Mouse (Mus musculus) midbrain, embryonic 15.5 days (tissue): ENCODE measurements around the gene Hbq1b. TPM values are rescaled to one million over a fixed set of nuclear protein-coding genes. Genes with fewer than 3 reads are reported as not detected.
A peak's percentile ranks its signal among the peaks of the same experiment; 100 is the strongest.
"Not testable (repeated sequence)": the region's sequence is repeated elsewhere in the genome, so short reads cannot be mapped to it uniquely, and the experiment has no call there.

ENCODE experiments used
- ATAC-seq: fragments of 200-750 bp; cut with Nextera tagmentation; replicated peaks from 2 replicates; pipeline ENCODE4 v1.8.0; 2017; ENCODE audit warnings: moderate TSS enrichment
- H3K27ac ChIP-seq: fragments of 300-500 bp; sonication (generic); 2 replicates; pipeline ENCODE4 v1.5.1; 2015; ENCODE audit warnings: mild to moderate bottlenecking, inconsistent platforms
- H3K27me3 ChIP-seq: fragments of 300-500 bp; sonication (generic); replicated peaks from 2 replicates; pipeline ENCODE4 v1.6.1; 2015; ENCODE audit warnings: inconsistent platforms
- H3K36me3 ChIP-seq: fragments of 300-500 bp; sonication (generic); replicated peaks from 2 replicates; pipeline ENCODE4 v1.6.1; 2015; ENCODE audit warnings: inconsistent platforms
- H3K4me1 ChIP-seq: fragments of 300-500 bp; sonication (generic); 2 replicates; pipeline ENCODE4 v1.6.1; 2015; ENCODE audit warnings: inconsistent platforms
- H3K4me2 ChIP-seq: fragments of 300-500 bp; sonication (generic); 2 replicates; pipeline ENCODE4 v1.6.1; 2015; ENCODE audit warnings: inconsistent platforms, mild to moderate bottlenecking, moderate library complexity
- H3K4me3 ChIP-seq: fragments of 300-500 bp; sonication (generic); 2 replicates; pipeline ENCODE4 v1.5.1; 2015; ENCODE audit warnings: mild to moderate bottlenecking, inconsistent platforms
- H3K9ac ChIP-seq: fragments of 300-500 bp; sonication (generic); 2 replicates; pipeline ENCODE4 v1.6.1; 2015; ENCODE audit warnings: mild to moderate bottlenecking, inconsistent platforms
- H3K9me3 ChIP-seq: fragments of 300-500 bp; sonication (generic); 2 replicates; pipeline ENCODE4 v1.6.1; 2016; ENCODE audit warnings: inconsistent platforms
- WGBS: fragments of 180-500 bp; shearing (Covaris S2); methylation state at CpG from one replicate; pipeline ENCODE4 v1.1.7; 2015; ENCODE audit warnings: mixed read lengths; 5-methylcytosine and 5-hydroxymethylcytosine counted together
- polyA plus RNA-seq: library from polyadenylated mRNA; unstranded; fragments of >200 nt; fragmentation: Nextera tagmentation; extraction: Ambion mirVana; gene quantifications from 2 replicates; pipeline ENCODE4 v1.2.1, GENCODE M21; 2015

The Hbq1b gene
- polyA plus RNA-seq, 1 experiment from 2014 or later = 0.83 TPM

GRCm38 (mm10) chr11:32271178-32271577 is 15.6 kb upstream of the Hbq1b start:
- Histone ChIP-seq H3K4me1 (peaks cover 11% of the 10 kb centered on the region), H3K36me3 (no peaks in the 10 kb centered on the region), H3K27me3 (no peaks in the 10 kb centered on the region), H3K9me3 (no peaks in the 10 kb centered on the region), H3K9ac (no peak overlapping the region), H3K27ac (no peak overlapping the region), H3K4me2 (no peak overlapping the region), H3K4me3 (no peak overlapping the region)
- 55% methylated on average over 4 of the region's 4 CpGs for WGBS
- ATAC-seq = no peak

- no peak within 1 kb of the TSS for H3K4me3 ChIP-seq
- H3K9ac ChIP-seq = no peak within 1 kb of the TSS
- no peaks in the 10 kb centered on the region for H3K4me1 ChIP-seq
- H3K9me3 ChIP-seq = no peaks in the 10 kb centered on the region
- no peaks in the 10 kb centered on the region for H3K27me3 ChIP-seq
- H3K36me3 ChIP-seq = no peaks in the 10 kb centered on the region
- 71% methylated on average over 3 of the region's 3 CpGs for WGBS
- no peak within 1 kb of the TSS for H3K27ac ChIP-seq
- H3K4me2 ChIP-seq = no peak within 1 kb of the TSS
- no peak for ATAC-seq
These were observed 10.4 kb upstream of the Hbq1b start, which contains the start of gene Hba-x for GRCm38 (mm10) chr11:32276347-32276746. TSS of gene Hba-x (plus strand) at chr11:32276400.

DNA sequence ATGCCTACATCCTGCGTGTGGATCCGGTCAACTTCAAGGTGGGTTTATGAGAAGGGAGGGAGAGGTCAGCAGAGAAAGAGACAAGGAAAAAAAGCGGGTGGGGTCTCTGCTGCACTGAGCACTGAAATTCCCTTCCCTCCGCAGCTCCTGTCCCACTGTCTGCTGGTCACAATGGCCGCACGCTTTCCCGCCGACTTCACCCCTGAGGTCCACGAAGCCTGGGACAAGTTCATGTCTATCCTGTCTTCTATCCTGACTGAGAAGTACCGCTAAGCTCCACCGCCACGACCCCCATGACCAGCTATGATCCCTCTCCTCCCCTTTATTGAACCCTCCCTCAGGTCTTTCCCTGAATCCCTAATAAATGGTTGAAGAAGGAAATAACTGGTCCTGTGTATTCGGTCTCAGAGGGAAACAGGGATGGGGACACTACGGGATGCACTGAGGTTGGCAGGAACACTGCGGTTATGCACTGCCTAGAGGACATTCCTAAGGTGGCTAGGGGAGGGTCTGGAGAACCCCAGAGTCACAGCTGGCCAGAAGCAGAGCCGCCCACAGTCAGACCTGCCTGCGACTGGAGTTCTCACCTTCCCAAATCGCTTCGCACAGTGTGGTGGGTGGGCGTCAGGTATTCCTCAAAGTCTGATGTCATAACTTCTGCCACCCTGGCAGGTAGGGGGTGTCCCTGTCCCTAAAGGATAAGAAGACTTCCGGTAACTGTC is 8.9 kb upstream of the Hbq1b start:
- Histone ChIP-seq H3K36me3 (no peaks in the 10 kb centered on the region), H3K4me2 (no peak overlapping the region), H3K27ac (no peak overlapping the region), H3K9ac (no peak overlapping the region), H3K9me3 (no peaks in the 10 kb centered on the region), H3K27me3 (no peaks in the 10 kb centered on the region), H3K4me1 (no peaks in the 10 kb centered on the region), H3K4me3 (no peak overlapping the region)
- no peak for ATAC-seq
- 78% methylated on average over 21 of the region's 21 CpGs for WGBS

DNA sequence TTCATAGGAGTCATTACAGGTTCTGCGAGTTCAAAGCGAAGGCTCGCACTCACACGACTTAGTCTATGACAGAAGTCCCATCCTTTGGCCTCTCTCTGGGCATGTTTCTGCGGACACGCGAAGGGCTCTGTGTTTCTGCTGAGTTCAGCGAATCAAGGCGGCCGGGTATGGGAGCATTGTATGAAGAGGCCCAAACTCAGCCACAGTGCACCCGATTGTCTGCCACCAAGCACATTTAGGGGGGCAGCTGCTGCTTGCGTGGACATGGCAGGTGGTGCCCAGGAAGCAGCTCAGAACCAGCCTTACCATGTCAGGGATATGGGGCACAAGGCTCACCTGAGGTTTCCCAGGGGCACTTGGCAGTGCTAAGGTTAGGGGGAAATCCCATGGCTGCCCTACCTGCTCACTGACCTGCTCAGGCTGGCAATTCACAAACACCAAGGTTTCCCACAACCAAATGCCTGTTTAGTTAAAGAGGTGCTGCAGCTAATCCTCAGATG is 8.3 kb upstream of the Hbq1b start:
- 84% methylated on average over 12 of the region's 12 CpGs for WGBS
- no peak overlapping the region for H3K27ac ChIP-seq
- no peaks in the 10 kb centered on the region for H3K36me3 ChIP-seq
- H3K4me2 ChIP-seq = no peak overlapping the region
- no peaks in the 10 kb centered on the region for H3K4me1 ChIP-seq
- ATAC-seq = no peak
- no peaks in the 10 kb centered on the region for H3K9me3 ChIP-seq
- H3K9ac ChIP-seq = no peak overlapping the region
- H3K27me3 ChIP-seq = no peaks in the 10 kb centered on the region
- H3K4me3 ChIP-seq = no peak overlapping the region

GRCm38 (mm10) chr11:32280646-32281045 is 6.1 kb upstream of the Hbq1b start:
- ATAC-seq = no peak
- Histone ChIP-seq H3K9ac (no peak overlapping the region), H3K9me3 (no peaks in the 10 kb centered on the region), H3K36me3 (no peaks in the 10 kb centered on the region), H3K4me3 (no peak overlapping the region), H3K27ac (no peak overlapping the region), H3K4me2 (no peak overlapping the region), H3K27me3 (no peaks in the 10 kb centered on the region), H3K4me1 (no peaks in the 10 kb centered on the region)
- 78% methylated on average over 2 of the region's 2 CpGs for whole genome bisulfite sequencing

DNA sequence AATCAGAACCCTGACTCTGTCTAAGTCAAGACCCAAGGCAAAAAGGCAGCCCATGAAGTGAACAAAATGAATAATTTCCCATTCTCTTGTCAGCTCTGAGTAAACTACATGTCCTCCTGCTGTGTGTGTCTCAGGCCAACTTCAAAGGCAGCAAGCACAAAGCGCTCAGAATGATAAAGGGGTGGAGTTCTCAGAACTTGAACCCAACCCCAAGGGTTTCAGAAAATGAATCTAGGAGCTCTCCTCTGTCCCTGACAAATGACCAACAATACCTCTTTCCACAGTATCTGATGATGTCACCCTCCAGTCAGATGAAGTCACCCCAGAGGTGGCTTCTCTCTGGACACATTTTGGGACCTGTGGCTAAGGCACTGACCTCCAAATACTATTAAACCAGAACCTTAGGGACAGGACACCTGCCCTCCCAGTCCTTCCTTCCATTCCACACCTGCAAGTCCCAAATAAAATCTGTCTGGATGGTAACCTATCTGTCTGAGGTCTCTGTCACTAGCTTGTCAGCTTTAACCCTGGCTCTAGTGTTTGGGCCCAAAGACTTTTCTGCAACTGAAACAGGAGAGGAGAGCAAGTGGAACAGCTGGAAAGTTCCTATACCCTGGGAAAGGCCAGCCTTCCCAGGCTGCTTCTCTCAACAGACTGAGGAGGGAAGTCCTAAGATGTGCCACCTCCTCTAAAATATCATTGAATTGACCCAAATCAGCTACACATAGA is 5.2 kb upstream of the Hbq1b start:
- H3K4me2 ChIP-seq = no peak overlapping the region
- no peaks in the 10 kb centered on the region for H3K27me3 ChIP-seq
- no peak overlapping the region for H3K4me3 ChIP-seq
- no peak overlapping the region for H3K9ac ChIP-seq
- H3K4me1 ChIP-seq = no peaks in the 10 kb centered on the region
- H3K27ac ChIP-seq = no peak overlapping the region
- ATAC-seq = no peak
- H3K9me3 ChIP-seq = no peaks in the 10 kb centered on the region
- WGBS = 80% methylated on average over 1 of the region's 1 CpGs
- H3K36me3 ChIP-seq = no peaks in the 10 kb centered on the region

GRCm38 (mm10) chr11:32283091-32283777 is 3.5 kb upstream of the Hbq1b start, which contains the start of gene Hba-a1:
TSS of gene Hba-a1 (plus strand) at chr11:32283511.
- not testable (repeated sequence) for H3K4me3 ChIP-seq, H3K27me3 ChIP-seq, H3K4me2 ChIP-seq, H3K27ac ChIP-seq, H3K9ac ChIP-seq, H3K36me3 ChIP-seq, H3K4me1 ChIP-seq, H3K9me3 ChIP-seq, ATAC-seq
- 70% methylated on average over 1 of the region's 5 CpGs for WGBS

GRCm38 (mm10) chr11:32284582-32284981 is 2.2 kb upstream of the Hbq1b start:
- WGBS = 59% methylated on average over 2 of the region's 2 CpGs
- H3K9me3 ChIP-seq, H3K4me3 ChIP-seq, ATAC-seq, H3K4me2 ChIP-seq, H3K9ac ChIP-seq, H3K36me3 ChIP-seq, H3K27me3 ChIP-seq, H3K4me1 ChIP-seq, H3K27ac ChIP-seq: not testable (repeated sequence)

DNA sequence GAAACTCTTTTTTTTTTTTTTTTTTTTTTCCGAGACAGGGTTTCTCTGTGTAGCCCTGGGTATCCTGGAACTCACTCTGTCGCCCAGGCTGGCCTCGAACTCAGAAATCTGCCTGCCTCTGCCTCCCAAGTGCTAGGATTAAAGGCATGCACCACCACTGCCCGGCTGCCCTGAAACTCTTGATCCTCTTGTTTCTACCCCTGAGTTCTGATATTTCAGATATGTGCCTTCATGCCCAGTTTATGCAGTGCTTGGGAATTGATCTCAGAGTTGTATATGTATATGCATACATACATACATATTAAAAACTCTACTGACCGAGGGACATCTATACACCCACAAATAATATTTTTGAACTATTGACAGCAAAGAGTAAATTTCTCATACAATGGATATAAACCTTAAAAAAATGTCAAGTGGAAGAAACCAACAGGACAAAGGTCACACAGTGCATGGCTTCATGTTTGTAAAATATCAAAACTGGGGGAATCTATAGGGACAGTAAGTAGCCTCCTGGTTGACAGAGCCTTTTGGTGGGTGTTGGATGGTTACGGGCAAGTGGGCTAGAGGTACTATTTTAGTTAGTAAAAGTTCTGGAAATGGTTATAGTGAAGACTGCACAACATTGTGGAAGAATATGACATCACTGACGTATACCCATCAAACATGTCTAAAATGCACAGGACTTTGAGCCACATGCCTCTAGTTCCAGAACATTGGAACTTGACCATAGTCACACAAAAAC is 1.6 kb upstream of the Hbq1b start:
- Histone ChIP-seq H3K9ac (no peak overlapping the region), H3K27me3 (0 out of 2 replicates have a peak, but pooled peaks cover 5% of the 10 kb centered on the region), H3K4me1 (no peaks in the 10 kb centered on the region), H3K9me3 (no peaks in the 10 kb centered on the region), H3K4me3 (no peak overlapping the region), H3K27ac (no peak overlapping the region), H3K4me2 (no peak overlapping the region), H3K36me3 (no peaks in the 10 kb centered on the region)
- 84% methylated on average over 7 of the region's 7 CpGs for WGBS
- ATAC-seq = no peak

DNA sequence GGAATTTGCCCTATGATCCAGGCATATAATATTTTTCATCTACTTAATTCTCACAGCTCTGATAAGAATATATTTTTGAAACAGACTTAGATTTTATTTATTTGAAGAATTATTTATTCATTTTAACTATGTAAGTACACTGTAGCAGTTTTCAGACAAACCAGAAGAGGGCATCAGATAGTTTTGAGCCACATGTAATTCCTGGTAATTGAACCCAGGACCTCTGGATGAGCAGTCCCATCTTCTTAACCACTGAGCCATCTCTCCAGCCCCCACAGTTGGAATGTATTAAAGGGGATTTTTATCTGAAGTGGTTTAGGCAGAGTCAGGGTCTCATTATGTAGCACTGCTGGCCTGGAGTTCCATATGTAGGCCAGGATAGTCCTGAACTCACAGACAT is 878 bp upstream of the Hbq1b start:
- H3K27ac ChIP-seq, H3K9me3 ChIP-seq: not testable (repeated sequence)

GRCm38 (mm10) chr11:32287493-32287825 is 694 bp downstream of the Hbq1b start:
- Histone ChIP-seq H3K27me3 (0 out of 2 replicates have a peak, but pooled peaks cover 5% of the 10 kb centered on the region), H3K4me2 (peak overlapping the region; percentile 51; the same call in 1 of the 2 replicates), H3K9me3 (no peaks in the 10 kb centered on the region), H3K4me3 (no peak overlapping the region), H3K4me1 (no peaks in the 10 kb centered on the region), H3K9ac (no peak overlapping the region), H3K27ac (no peak overlapping the region), H3K36me3 (no peaks in the 10 kb centered on the region)
- WGBS = 68% methylated on average over 9 of the region's 9 CpGs
- ATAC-seq = no peak

More for the DNA sequence above, 878 bp upstream of the Hbq1b start:
- H3K4me3 ChIP-seq, H3K4me2 ChIP-seq, H3K36me3 ChIP-seq, H3K27me3 ChIP-seq, H3K4me1 ChIP-seq, ATAC-seq, H3K9ac ChIP-seq: not testable (repeated sequence)

GRCm38 (mm10) chr11:32292819-32293218 is 6.1 kb downstream of the Hbq1b start:
- not testable (repeated sequence) for H3K9ac ChIP-seq, H3K4me2 ChIP-seq, ATAC-seq, H3K36me3 ChIP-seq, H3K27me3 ChIP-seq, H3K4me3 ChIP-seq, H3K27ac ChIP-seq, H3K4me1 ChIP-seq, H3K9me3 ChIP-seq
- 89% methylated on average over 4 of the region's 4 CpGs for WGBS
